Mouse (Mus musculus) megakaryocyte, embryonic 14.5 days (primary cell): ENCODE measurements around the gene Rad51b.

Source experiments
- FLI1 ChIP-seq: IDR thresholded peaks from 2 replicates; pipeline ENCODE4 v1.6.1; 2012; ENCODE audit warnings: low read length, inconsistent platforms, mixed read lengths
- GATA1 ChIP-seq: IDR thresholded peaks from 3 replicates; pipeline ENCODE4 v1.6.1; 2012; ENCODE audit warnings: mixed read lengths, low read length, inconsistent platforms, borderline replicate concordance

- TF ChIP-seq GATA1 (no peak), FLI1 (no peak)
Observed at GRCm38 (mm10) chr12:79306013-79306412, 8.9 kb downstream of the Rad51b start.
